Mouse (Mus musculus): ENCODE measurements around the gene Sez6l. TPM values are rescaled to one million over a fixed set of nuclear protein-coding genes. Genes with fewer than 3 reads are reported as not detected.

Sez6l gene
- polyA plus RNA-seq, 1 experiment, result 0.23 TPM

DNA sequence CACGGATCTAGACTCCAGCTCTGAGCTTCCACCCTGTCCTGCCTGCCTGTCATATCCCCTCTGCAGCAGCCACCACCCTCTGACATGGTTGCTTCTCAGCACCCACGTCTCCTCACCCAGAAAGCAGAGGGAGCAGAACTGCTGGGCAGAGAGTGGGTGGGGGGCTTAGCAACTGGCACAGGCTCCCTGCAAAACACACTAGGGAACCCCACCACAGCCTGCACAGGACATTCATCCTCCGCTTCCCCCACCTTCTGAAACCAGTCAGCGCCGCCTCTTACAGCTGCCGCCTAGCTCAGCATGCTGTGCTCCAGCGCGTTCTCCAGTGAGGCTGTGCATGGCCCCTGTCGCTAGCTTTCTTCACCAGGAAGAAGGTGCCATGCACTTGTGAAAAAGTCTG, 187.6 kb downstream of the Sez6l start:
- no peak for DNase-seq (ENCODE audit: low spot score)

DNA sequence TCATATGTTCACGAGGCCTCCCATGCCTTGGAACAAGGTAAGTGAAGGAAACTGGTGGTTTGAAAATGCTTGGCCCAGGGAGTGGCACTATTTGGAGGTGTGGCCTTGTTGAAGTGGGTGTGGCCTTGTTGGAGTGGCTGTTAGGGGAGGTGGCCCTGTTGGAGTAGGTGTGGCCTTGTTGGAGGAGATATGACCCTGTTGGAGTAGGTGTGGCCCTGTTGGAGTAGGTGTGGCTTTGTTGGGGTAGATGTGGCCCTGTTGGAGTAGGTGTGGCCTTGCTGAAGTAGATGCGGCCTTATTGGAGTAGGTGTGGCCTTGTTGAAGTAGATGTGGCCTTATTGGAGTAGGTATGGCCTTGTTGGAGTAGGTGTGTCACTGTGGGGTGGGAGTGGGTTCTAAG, 191.0 kb downstream of the Sez6l start:
- DNase-seq (ENCODE audit: low spot score), result no peak

DNA sequence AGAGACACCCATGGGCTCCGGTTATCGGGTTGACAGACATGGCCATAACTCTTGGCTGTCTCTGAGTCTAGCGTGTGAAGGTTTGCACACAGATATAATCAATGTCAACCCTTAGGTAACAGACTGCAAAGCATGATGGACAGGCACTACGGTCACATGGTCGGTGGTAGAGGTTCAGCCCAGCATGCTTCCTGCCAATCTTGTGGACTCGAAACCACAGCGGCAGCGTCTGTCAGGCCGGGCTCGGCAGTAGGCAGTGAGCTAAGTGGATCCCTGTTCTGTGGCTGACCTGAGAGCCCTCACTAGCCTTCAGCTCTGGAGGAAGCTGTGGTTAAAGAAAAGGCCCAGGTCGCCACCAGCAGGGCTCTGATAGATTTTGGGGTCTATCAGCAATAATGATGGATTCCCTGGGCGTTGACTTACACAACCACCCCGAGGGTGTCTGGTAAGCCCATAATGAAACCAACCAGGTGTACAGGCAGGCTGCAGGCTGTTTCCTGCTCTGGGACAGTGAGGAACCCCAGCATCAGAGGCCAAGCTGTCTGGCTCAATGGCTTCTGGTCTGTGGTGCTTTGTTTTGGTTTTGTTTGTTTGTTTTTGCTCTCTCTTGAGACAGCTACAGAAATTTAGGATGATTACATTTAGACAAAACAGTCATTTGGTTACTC, 192.0 kb downstream of the Sez6l start:
- DNase-seq (ENCODE audit: low spot score), result no peak

DNA sequence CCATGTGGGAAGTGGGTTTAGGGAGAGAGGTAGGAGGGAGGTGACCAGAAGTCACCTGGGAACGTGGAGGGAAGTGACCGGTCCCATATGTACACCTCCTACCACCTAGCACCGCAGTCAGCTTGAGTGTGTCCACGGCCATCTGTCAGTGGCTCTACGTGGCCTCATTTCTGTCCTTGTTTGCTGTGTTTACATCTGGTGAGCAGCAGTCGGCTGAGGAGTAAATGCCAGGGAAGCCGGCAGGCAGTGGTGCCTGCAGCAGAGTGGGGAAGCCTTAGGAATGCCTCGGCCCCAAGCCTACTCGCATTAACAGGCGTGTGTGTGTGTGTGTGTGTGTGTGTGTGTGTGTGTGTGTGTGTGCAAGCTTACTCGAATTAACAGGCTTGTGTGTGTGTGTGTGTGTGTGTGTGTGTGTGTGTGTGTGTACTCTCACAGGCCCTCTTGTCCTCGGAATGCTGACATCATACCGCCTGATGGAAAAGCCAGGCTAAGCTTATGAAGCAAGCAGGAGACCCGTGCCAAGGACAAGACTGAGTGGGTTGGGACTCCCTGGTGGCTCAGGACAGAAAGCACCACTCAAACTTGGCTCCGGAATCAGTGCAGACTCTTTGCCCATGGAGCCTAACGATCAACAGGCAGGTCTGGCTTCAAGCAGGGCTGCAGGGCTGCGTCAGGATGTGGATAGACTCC, 194.2 kb downstream of the Sez6l start:
- no peak for DNase-seq (ENCODE audit: low spot score)

GRCm38 (mm10) chr5:112382042-112382441, 194.9 kb downstream of the Sez6l start:
- no peak for DNase-seq (ENCODE audit: low spot score)

DNA sequence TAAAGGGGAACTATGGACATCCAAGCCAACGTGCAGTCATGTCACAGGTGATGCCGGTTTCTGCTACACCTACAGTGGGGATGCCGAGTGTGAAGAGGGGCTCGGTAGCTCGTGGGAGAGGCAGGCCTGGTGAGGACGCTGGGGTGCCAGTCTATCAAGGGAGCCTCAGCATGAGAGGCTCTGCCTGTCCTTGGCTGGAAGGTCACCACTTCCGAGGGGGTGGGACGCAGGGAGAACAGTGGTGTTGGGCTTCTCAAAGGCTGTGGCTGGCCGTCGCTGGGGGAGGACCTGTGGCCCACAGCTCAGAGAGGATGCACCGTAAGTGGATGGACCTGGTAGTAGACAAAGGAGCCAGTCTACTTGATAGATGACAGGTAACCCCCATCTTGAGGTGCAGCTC, 195.8 kb downstream of the Sez6l start:
- DNase-seq (ENCODE audit: low spot score), result no peak

- no peak for DNase-seq (ENCODE audit: low spot score)
Observed at GRCm38 (mm10) chr5:112378716-112379115, 198.3 kb downstream of the Sez6l start.

DNA sequence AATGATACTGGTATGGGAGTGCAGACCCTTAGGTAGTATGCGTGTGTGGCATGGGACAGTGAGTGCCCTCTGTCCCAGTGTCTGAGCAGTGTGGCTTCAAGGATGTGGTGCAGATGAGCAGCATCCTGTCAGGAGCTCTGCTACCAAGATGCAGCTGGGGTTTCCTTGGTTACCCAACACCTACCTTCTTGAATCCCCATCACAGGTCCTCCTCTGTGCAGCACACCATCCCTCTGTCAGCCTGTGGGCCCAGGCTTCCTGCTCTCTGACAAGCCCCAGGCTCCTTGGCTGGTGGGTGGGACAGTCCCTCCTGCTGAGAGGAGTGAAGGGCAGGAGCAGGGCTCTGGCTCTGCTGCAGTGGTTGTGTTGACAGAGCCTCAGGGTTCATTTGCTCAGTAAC, 199.6 kb downstream of the Sez6l start:
- no peak for DNase-seq (ENCODE audit: low spot score)

DNA sequence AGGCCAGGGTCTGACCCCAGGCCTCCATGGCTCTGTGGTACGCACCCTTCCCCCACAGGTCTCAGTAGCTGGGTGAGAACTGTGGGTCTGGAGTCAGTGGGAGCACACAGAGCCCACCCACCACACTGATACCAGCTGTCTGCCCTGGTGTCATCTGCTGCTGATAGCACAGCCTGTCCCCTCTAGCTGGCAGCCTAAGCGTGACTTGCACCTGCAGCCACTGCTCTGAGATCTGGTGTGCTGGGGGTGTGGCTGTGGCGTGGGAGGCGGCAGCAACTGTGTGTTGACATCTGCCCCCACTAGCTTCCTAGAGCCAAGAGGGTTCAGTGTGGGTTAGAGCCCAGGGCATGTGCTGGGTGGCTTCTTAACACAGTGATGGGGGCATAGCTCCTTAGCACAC, 200.9 kb downstream of the Sez6l start:
- no peak for DNase-seq (ENCODE audit: low spot score)

GRCm38 (mm10) chr5:112371933-112372332, 205.1 kb downstream of the Sez6l start:
- no peak for DNase-seq (ENCODE audit: low spot score)

- no peak for DNase-seq (ENCODE audit: low spot score)
Observed at GRCm38 (mm10) chr5:112370236-112370813, 206.7 kb downstream of the Sez6l start.

DNA sequence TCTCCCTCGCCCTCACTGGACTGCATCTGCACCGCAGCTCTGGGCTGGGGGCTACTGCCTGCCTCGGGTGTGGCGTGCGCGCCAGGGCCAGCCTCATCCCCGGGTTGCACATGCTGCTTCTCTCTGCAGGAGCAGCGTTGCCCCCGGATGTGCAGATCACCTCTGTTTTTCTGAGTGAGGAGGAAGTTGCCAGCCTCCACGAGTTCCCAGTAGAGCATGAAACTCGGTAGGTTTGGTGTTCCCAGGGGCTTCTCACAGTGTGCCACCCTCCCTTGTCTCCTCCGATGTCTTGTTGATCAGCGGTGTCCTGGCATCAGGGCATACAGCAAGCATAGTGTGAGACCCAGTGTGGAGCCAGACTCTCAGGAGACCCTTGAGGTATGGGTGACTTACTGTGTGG, 207.7 kb downstream of the Sez6l start:
- no peak for DNase-seq (ENCODE audit: low spot score)

Other genes with a start within 250 kb of the Sez6l start
- gene Srrd, start 234.1 kb downstream of the Sez6l start, polyA plus RNA-seq (2012; rRNA removed), result 26.3 and 28.7 TPM in 2 replicates
- 23.6 and 24.3 TPM in 2 replicates for gene Hps4, start 234.1 kb downstream of the Sez6l start, polyA plus RNA-seq (2012; rRNA removed)
- gene Gm6583, start 221.2 kb downstream of the Sez6l start, polyA plus RNA-seq (2012; rRNA removed), result not detected in 2 replicates
- 1.3 and 1.4 TPM in 2 replicates for gene Asphd2, start 182.3 kb downstream of the Sez6l start, polyA plus RNA-seq (2012; rRNA removed)
- not detected in 2 replicates for gene Gm6588, start 127.8 kb downstream of the Sez6l start, polyA plus RNA-seq (2012; rRNA removed)

Data from urinary bladder, adult 2 months (tissue).